Mouse (Mus musculus) 3134 (cell line): ENCODE data around the gene Srrm1.

Experiments
- DNase-seq: peaks from one replicate; pipeline ENCODE4 v3.0.0-alpha.2; 2011; ENCODE audit warnings: low spot score; ENCODE audit not compliant: insufficient read length; ENCODE audit errors: extremely low read depth

The Srrm1 gene

DNA sequence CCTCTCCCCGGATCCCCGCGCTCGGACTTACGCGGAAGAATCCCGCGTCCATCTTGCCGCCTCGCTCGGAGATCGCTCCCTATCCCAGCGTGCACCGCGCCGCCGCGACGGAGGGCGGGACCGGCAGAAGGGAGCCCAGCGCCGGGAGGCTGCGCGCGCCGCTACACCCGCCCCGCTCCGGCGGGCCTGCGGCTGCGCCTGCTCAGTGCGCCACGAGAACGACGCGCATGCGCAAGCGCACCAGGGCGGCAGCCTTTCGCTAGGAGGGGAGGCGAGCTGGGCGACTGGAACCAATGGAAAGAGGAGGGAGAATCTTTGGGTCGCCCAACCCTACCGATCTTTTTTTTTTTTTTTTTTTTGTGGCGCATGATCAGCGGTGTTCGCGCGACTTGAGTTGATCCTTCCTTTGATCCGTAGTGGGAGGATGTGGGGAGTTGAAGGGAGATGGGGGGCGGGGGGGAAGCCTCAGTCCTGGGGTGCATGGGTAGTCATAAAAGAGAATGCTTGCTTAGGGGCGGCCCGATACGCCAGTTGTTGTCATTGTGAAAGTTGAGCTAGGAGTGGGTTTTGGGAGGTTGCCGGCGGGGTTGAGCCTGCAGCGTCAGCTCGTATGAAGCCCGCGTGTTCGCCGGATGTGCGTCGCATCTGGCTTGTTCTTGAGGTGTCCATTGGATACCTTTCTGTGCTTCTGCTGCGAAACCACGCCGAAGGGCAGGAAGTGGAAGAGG is at the start of gene Srrm1:
Gene Srrm1, minus strand, starts transcription at position 256 of the 728 bp plus-strand sequence.
- peak; percentile 98 for DNase-seq

DNA sequence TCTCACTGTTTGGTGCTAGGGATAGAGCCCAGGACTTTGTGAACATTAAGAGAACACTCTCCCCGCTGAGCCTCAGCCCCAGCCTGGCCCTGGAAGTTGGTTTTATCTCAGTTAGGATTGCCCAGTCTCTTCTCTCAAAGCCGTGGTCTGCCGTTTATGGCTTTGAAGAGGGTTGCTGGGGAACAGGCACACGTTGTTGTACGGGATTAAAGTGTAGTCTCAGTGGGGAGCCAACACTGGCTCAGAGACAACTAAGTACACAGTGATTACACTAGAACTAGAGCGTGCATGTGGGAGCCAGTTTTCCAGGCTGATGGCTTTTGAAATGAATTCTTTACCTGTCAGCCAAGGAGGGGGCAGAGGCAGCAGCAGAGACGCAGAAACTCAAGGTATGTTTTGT is 48.8 kb upstream of the Srrm1 start:
- DNase-seq, result no peak

DNA sequence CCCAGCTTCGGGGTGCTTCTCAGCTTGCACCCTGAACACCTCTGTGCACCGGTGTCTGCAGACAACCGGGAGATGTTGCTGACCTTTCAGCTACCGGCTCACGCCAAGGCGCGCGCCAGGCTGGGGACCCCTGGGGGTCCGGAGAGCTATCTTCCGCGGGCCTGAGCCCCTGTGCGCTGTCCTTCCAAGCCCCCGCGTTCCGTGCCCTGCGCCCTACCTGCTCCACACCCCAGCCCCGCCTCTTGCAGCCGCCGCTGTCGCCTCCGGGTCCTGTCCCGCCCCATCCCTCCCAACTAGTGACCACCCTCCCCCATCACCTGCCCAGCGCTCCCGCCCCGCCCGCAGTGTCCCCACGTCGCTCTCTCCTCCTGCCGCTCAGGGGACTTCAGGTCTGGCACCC is 44.9 kb upstream of the Srrm1 start, which contains the start of gene Ncmap:
Gene Ncmap, minus strand, starts transcription at position 237 of the 400 bp plus-strand sequence.
- no peak for DNase-seq

DNA sequence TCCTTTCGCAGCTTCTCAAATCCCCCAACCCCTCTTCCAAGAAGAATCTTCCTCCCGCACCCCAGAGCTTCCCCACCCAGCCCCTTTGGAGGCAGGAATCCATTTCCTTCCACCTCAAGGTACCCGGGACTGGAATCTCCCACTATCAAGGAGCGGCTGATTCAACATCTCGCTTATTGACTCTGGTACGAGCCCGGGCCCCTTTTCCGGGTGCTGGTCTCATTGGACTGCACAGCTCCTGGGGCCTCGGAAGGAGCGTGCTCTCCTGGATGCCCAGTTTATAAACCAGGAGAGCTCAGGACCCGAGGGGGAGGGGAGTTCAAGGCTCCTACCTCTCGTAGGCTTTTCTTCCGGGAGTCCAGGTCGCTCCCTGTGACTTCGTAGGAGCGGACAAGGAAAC is 44.4 kb upstream of the Srrm1 start:
- DNase-seq, result no peak

DNA sequence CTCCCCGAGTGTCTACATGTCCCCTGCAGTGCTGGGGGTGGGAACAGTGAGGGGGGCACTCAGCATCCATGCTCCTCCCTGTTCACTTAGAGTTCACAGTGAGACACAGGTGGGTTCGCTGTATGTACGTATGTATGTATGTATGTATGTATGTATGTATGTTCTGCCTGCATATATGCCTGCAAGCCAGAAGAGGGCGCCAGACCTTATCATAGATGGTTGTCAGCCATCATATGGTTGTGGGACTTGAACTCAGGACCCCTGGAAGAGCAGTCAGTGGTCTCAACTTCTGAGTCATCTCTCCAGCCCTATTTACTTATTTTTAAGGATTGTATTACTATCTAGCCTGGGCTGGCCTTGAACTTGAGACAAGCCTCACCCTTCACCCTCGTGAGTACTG is 43.2 kb upstream of the Srrm1 start:
- DNase-seq, result no peak

DNA sequence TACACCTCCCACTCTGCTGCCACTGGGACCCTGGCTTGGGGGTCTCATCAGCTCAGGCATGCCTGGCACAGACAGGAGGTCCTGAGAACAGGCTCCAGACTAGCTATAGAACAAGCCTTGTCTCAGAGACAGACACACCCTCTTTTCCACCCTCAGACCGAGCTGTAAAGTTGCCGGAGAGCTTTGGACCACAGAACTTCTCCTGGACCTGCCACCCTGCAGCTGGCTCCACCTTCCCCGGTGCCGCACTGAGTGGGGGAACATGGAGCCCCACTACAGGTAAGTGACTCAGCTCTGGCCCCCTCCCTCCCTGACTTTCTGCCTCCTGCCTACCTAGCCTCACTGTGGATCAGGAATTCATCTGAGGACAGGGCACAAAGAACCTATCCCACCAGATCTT is 42.3 kb upstream of the Srrm1 start:
- no peak for DNase-seq

DNA sequence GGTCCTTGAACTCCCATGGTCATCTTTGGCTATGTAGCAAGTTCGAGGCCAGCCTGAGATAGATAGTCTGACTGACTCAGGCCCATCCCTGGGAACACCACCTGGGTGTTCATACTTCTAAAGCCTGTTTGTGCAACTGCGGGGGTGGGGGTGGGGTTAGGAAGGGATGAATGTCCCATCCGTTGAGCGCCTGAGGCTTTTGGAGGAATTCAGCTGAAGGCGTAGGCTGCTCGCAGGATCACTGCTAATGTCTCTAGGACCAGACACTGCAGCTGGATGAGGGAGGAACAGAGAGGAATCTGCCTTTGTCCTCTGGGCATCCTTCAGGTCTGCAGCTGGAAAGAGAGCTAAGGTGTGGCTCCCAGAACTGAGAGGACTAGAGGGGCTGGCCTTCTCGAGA is 41.5 kb upstream of the Srrm1 start:
- no peak for DNase-seq

DNA sequence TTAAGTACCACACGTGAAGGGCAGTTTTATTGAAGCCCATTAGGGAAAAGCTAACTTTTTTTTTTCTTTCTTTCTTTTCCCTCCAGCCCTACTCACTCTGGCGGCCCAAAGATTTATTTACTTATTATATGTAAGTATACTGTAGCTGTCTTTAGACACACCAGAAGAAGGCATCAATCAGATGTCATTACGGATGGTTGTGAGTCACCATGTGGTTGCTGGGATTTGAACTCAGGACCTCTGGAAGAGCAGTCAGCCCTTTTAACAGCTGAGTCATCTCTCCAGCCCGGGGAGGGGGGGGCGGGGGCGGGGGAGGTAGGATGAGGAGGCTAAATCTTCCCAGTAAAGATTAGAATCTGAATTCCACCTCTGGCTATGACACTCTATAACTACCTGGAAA is 40.3 kb upstream of the Srrm1 start:
- no peak for DNase-seq

DNA sequence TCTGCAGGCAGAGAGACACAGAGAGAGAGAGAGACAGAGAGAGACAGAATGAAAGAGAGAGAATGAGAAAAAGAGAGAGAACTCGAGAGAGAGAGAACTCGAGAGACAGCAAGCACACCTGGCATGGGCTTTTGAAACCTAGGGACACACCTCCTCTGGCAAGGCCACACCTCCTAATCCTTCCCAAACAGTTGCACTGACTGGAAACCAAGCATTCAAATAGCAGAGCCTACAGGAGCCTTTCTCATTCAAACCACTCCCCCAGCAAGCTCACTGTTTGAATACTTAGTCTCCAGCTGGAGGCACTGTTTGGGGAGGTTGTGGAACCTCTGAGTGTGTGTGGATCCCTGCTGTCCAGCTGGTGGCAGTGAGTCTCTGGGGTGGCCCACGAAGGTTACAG is 39.7 kb upstream of the Srrm1 start:
- no peak for DNase-seq

DNA sequence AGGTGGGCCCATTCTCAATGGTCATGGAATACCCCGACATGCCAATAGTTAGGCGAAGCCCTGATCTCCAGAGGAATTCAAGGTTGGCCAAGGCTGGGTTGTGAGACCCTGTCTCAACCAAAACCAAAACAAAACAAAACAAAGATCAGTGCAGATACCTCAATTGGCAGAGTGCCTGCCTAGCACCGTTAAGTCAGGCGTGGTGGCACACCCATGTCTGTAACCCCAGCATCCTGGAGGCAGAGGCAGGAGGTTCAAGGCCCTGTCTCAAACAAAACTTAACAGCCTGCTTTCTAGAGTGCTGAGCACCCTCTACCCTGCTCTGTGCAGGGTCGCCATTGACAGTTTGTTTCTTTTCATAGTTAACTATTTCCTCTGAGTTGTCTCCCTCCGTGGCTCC is 37.9 kb upstream of the Srrm1 start:
- DNase-seq, result peak; percentile 26

DNA sequence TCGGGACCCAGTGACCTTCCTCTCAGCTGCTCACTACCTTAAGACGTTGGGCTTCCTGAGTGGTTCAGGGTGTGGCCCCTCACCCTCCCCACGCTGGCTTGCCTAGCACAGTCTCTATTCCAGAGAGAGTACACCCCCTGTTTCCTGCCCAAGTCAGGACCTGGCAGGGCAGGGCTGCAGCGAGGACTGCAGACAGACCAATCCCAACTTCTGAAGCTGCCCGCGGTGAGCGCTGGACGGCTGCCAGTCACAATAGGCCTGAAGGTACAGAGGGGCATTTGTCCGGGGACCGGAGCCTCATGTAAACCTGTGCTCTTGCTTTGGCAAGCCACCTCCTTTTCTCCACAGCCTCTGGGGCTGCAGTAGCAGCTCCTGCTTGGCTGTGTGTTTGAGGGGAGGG is 32.5 kb upstream of the Srrm1 start:
- peak; percentile 27 for DNase-seq

DNA sequence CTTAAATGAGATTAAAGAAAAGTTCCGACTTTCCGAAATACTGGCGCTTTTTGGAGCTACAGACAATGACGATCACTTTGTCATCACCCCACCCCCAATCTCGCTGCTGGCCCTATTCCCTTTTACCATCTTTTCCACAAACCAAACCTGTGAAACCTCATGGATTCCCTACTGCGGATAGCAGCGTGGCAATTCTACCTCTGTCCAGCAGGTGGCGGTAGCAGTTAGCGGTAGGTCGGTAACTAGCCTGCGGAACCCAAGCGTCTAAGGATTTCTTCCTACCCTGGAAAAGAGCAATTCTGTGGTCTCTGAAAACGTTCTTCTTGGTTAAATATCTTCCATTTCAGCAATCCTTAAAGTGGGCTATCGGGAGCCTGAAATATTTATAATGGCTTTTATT is 29.2 kb upstream of the Srrm1 start:
- peak; percentile 34 for DNase-seq

DNA sequence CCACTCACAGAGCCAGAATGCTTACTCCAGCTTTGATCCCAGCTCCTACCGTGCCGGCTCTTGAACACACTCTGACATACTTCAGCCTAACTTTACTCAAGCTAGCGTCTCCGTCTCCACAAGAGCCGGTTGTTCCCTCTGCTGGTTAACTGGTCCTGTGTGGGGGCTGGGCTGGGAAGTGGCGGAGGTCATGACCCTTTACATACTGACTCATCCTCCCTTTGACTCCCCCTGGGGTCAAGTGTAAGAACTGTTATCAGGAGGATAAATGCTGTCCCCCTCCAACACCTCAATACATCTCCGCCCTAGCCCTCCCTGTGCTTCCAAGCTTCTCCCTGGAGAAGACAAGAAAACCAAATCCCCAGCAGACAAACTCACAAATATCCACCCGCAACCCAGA is 28.2 kb upstream of the Srrm1 start:
- DNase-seq, result no peak

DNA sequence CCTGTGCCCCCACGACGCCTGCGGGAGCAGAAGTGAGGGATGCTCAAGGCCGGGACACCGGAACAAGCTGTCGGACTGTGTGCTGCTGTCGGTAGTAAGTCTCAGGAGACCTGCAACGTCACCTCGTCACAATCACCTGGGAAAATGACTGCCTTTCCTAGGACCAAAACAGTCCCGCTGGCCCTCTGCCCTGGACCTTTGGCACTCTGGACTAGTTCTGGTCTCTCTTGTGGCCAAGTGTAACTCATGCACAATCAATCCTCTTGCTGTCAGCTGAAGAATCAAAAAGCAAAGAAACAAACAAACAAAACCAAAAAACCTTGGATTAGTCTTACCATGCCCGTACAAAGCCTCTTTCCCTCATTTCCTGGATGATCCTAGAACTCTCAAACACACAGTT is 24.1 kb upstream of the Srrm1 start:
- DNase-seq, result no peak

DNA sequence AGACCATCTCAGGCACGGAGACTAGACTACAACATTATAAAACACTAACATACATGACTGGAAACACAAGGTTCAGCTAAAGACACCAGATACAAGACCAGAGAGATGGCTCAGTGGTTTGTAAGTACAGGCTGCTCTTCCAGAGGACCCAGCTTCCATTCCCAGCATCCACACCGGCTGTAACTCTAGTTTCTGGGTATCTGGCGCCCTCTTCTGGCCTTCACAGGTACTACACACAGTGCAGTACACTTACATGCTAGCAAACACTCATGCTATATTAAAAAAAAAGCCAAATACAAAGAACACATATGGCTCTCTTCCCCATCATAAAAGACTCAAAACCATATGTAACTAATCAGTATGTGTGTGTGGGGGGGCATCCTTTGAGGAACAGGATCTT is 22.3 kb upstream of the Srrm1 start:
- no peak for DNase-seq

DNA sequence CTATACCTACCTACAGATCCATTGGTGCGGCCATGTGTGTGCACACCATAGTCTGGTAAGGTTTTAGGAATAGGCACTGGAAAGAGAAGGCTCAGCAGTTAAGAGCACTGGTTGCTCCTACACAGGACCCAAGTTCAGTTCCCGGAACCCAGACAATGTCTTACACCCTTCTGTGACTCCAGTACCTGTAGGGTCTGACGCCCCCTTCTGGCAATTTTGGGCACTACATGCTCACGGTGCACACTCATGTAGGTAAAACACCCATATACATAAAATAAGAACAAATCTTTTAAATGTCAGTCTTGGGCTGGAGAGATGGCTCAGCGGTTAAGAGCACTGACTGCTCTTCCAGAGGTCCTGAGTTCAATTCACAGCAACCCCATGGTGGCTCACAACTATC is 20.2 kb upstream of the Srrm1 start:
- no peak for DNase-seq

DNA sequence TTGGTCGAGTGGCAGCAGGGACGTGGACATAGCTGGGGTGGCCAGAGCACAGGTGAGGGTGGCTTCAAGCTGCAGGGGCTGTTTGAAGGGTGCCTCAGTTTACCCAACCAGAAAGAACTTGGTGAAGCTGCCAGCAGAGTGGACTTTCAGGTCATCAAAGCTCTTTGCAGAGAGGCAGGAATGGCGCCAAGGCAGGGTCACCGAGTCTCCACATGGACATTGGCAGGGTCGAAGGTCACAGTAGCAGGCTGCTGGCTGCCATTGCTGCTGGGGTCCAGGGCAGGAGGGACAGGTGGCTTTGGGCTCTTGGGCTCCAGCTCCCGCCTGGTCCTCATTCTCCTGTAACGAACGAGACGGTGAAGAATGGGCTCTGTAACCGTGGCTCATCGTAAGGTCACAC is 17.3 kb upstream of the Srrm1 start:
- DNase-seq, result no peak

DNA sequence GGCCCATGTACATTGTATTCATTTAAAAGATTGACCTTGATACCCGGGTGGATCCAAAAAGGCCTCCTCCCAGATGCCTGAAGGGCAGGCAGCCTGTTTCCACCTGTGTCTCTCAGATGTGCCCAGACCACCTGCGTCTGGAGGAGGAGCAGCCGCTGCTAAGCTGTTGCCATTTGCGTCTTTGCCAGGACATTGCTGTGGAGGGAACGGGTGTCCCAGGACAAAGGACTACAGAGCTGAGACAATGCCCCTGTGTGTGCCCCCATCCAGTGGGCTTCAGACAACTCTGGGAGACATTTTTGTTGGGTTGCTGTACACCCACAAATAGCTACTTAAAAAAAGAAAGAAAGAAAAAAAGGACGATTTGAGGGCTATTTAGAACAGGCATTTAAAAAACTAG is 9.7 kb upstream of the Srrm1 start:
- DNase-seq, result no peak

DNA sequence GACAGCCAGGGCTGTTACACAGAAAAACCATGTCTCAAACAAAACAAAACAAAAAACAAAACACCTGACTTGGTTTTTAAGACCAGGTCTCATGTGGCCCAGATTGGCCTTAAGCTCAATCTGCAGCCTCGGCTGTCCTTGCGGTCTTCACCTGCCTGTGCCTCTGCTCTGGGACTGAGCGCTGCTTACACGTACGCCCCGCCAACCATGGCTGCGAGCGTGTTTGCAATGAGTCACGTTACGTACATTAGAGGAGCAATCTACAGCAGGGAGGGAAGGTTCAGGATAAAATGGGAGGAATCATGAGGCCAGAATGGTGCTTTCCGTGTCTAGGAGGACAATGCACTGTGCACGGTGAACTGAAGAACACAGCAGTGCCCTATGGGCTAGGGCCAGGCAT is 8.6 kb upstream of the Srrm1 start:
- no peak for DNase-seq

DNA sequence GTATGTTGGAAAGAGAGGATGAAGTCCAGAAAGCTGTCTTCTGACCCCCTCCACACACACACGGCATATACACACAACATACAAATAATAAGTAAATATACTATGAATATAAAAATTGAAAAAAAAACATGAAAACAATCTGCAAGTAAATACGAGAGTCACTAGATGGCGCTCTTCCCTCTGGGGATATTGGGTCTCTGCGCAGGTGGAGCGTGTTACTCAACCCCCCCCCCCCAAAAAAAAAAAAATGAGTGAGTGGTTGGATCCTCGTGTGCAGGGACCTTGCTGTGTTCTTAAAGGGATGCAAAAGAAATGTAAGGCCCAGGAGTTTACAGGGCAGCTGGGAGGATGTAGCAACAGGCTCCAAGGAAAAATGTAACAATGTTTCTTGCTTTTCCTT is 5.6 kb upstream of the Srrm1 start:
- DNase-seq, result no peak

DNA sequence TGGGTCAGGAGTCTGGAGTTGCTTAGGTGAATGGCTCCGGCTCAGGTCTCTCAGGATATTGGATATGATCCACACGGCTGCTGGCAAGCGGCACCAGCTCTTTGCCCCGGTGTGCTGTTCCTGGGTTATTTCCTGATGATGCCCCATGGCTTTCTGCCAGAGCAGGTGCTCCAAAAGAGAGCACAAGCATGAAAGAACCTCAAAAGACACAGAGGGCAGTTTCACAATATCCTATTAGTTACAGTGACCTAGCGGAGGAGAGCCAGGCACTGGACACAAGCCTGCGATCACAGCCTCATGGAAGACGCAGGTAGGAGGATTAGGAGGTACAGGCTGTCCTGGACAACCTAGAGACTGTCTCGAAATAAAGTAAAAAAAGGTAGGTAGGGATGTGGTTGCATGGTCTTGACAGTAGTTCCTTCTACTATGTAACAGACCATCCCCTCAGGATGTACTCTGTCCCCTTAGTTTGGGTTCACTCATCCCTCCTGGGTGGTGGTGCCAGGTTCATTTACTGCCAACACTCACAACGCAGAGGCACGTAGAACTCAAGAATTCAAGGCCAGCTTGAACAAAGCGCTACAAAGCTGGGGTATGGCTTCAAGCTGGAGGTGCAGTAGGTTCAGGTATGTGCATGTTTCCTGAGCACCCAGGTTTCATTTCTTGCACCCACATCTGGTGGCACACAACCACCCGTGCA is 4.2 kb upstream of the Srrm1 start:
- no peak for DNase-seq

DNA sequence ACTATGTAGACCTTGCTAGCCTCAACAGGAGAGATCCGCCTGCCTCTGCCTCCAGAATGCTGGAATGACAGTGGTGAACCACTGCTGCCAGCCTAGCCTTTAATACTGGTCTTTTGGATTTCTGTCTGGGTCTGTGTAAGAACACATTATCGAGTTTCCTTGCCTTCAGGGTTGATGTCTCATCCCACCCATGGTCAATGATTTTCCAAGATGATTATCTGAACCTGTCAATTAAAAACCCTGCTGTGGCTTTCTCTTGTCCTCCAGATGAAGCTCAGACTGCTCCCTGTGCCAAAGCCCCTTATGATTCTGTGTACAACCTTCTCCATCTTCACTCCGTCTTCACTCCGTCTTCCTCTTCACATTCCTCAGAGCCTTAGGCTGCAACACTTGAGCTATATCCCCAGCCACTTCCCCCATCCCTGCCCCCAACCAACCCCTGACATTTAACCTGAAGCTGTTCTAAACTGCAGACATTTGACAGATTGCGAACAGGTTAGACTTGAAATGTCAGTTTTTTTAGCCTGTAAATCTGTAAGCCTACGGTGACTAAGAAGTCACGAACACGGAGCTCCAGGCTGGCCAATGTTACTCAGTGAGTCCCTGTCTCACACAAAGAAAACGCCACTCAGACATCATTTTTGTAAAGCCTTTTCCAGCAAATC is 2.9 kb upstream of the Srrm1 start:
- no peak for DNase-seq
